Mouse (Mus musculus): ENCODE measurements at regions not wholly inside any gene's neighbourhood (a gene's known extent, or its start where the extent isn't known, plus 50 kb on each side); places are given as distances from the start of the nearest gene placed in this dataset.
"Not testable (repeated sequence)": the region's sequence is repeated elsewhere in the genome, so short reads cannot be mapped to it uniquely, and the experiment has no call there.

GRCm38 (mm10) chr7:39596403-39596802, 78.8 kb downstream of the Zfp619 start:
- H3K9ac ChIP-seq: no peak overlapping the region
- H3K4me1 ChIP-seq: no peaks in the 10 kb centered on the region
- H3K4me3 ChIP-seq: no peak overlapping the region
- no peaks in the 10 kb centered on the region for H3K9me3 ChIP-seq
- no peaks in the 10 kb centered on the region for H3K36me3 ChIP-seq
- no peaks in the 10 kb centered on the region for H3K27me3 ChIP-seq
- no peak overlapping the region for H3K4me2 ChIP-seq
- H3K27ac ChIP-seq: no peak overlapping the region
- ATAC-seq (ENCODE audit: insufficient number of reproducible peaks, insufficient read depth, low FRiP score, low TSS enrichment, low read depth): no peak

GRCm38 (mm10) chr7:39613767-39614166, 96.2 kb downstream of the Zfp619 start:
- no peak for ATAC-seq (ENCODE audit: insufficient number of reproducible peaks, insufficient read depth, low FRiP score, low TSS enrichment, low read depth)

GRCm38 (mm10) chr7:39615092-39615491, 97.5 kb downstream of the Zfp619 start:
- Histone ChIP-seq H3K9me3 (no peaks in the 10 kb centered on the region), H3K4me1 (no peaks in the 10 kb centered on the region), H3K4me2 (no peak overlapping the region), H3K27ac (no peak overlapping the region), H3K4me3 (no peak overlapping the region), H3K9ac (no peak overlapping the region), H3K27me3 (no peaks in the 10 kb centered on the region), H3K36me3 (no peaks in the 10 kb centered on the region)
- no peak for ATAC-seq (ENCODE audit: insufficient number of reproducible peaks, insufficient read depth, low FRiP score, low TSS enrichment, low read depth)
- WGBS: 79% methylated on average over 2 of the region's 2 CpGs

More at GRCm38 (mm10) chr7:39613767-39614166, 96.2 kb downstream of the Zfp619 start:
- Histone ChIP-seq H3K4me1 (no peaks in the 10 kb centered on the region), H3K4me3 (no peak overlapping the region), H3K4me2 (no peak overlapping the region), H3K27me3 (no peaks in the 10 kb centered on the region), H3K27ac (no peak overlapping the region), H3K9me3 (no peaks in the 10 kb centered on the region), H3K9ac (no peak overlapping the region), H3K36me3 (no peaks in the 10 kb centered on the region)
- 80% methylated on average over 4 of the region's 4 CpGs for WGBS

GRCm38 (mm10) chr7:39621796-39622195, 104.2 kb downstream of the Zfp619 start:
- ATAC-seq (ENCODE audit: insufficient number of reproducible peaks, insufficient read depth, low FRiP score, low TSS enrichment, low read depth): no peak
- no peak overlapping the region for H3K9ac ChIP-seq
- H3K27ac ChIP-seq: no peak overlapping the region
- H3K4me3 ChIP-seq: no peak overlapping the region
- H3K4me2 ChIP-seq: no peak overlapping the region
- no peaks in the 10 kb centered on the region for H3K4me1 ChIP-seq
- H3K36me3 ChIP-seq: no peaks in the 10 kb centered on the region
- no peaks in the 10 kb centered on the region for H3K9me3 ChIP-seq
- H3K27me3 ChIP-seq: no peaks in the 10 kb centered on the region
- 78% methylated on average over 2 of the region's 2 CpGs for WGBS

GRCm38 (mm10) chr7:39632836-39633235, 115.3 kb downstream of the Zfp619 start:
- no peaks in the 10 kb centered on the region for H3K27me3 ChIP-seq
- H3K9ac ChIP-seq: no peak overlapping the region
- H3K27ac ChIP-seq: no peak overlapping the region
- no peaks in the 10 kb centered on the region for H3K36me3 ChIP-seq
- no peak overlapping the region for H3K4me3 ChIP-seq
- no peak for ATAC-seq (ENCODE audit: insufficient number of reproducible peaks, insufficient read depth, low FRiP score, low TSS enrichment, low read depth)
- 33% methylated on average over 3 of the region's 3 CpGs for WGBS
- no peaks in the 10 kb centered on the region for H3K4me1 ChIP-seq
- no peak overlapping the region for H3K4me2 ChIP-seq
- H3K9me3 ChIP-seq: no peaks in the 10 kb centered on the region

GRCm38 (mm10) chr7:39642333-39642732, 124.8 kb downstream of the Zfp619 start:
- no peak overlapping the region for H3K4me3 ChIP-seq
- no peak overlapping the region for H3K4me2 ChIP-seq
- H3K27ac ChIP-seq: no peak overlapping the region
- ATAC-seq (ENCODE audit: insufficient number of reproducible peaks, insufficient read depth, low FRiP score, low TSS enrichment, low read depth): no peak
- no peak overlapping the region for H3K9ac ChIP-seq
- H3K27me3 ChIP-seq: no peaks in the 10 kb centered on the region
- no peaks in the 10 kb centered on the region for H3K36me3 ChIP-seq
- 76% methylated on average over 4 of the region's 4 CpGs for whole genome bisulfite sequencing
- H3K4me1 ChIP-seq: no peaks in the 10 kb centered on the region
- no peaks in the 10 kb centered on the region for H3K9me3 ChIP-seq

GRCm38 (mm10) chr7:39643323-39643722, 125.8 kb downstream of the Zfp619 start:
- Histone ChIP-seq H3K9ac (no peak overlapping the region), H3K36me3 (no peaks in the 10 kb centered on the region), H3K27me3 (no peaks in the 10 kb centered on the region), H3K9me3 (no peaks in the 10 kb centered on the region), H3K4me1 (no peaks in the 10 kb centered on the region), H3K27ac (no peak overlapping the region), H3K4me2 (no peak overlapping the region), H3K4me3 (no peak overlapping the region)
- no peak for ATAC-seq (ENCODE audit: insufficient number of reproducible peaks, insufficient read depth, low FRiP score, low TSS enrichment, low read depth)
- 30% methylated on average over 1 of the region's 1 CpGs for WGBS

- 72% methylated on average over 6 of the region's 6 CpGs for WGBS
- no peaks in the 10 kb centered on the region for H3K27me3 ChIP-seq
- H3K4me3 ChIP-seq: no peak overlapping the region
- H3K9ac ChIP-seq: no peak overlapping the region
- H3K9me3 ChIP-seq: no peaks in the 10 kb centered on the region
- no peak overlapping the region for H3K27ac ChIP-seq
- H3K4me1 ChIP-seq: no peaks in the 10 kb centered on the region
- ATAC-seq (ENCODE audit: insufficient number of reproducible peaks, insufficient read depth, low FRiP score, low TSS enrichment, low read depth): no peak
- no peaks in the 10 kb centered on the region for H3K36me3 ChIP-seq
- H3K4me2 ChIP-seq: no peak overlapping the region
These were observed 133.0 kb downstream of the Zfp619 start for GRCm38 (mm10) chr7:39650483-39651102.

GRCm38 (mm10) chr7:39654563-39655286, 137.2 kb downstream of the Zfp619 start:
- Histone ChIP-seq H3K4me3 (no peak overlapping the region), H3K36me3 (no peaks in the 10 kb centered on the region), H3K9ac (no peak overlapping the region), H3K27me3 (no peaks in the 10 kb centered on the region), H3K4me2 (peak overlapping the region; percentile 45), H3K9me3 (no peaks in the 10 kb centered on the region), H3K4me1 (peaks cover 9% of the 10 kb centered on the region; the same call in 1 of the 2 replicates), H3K27ac (no peak overlapping the region)
- 19% methylated on average over 4 of the region's 4 CpGs for WGBS
- peak; percentile 53 for ATAC-seq (ENCODE audit: insufficient number of reproducible peaks, insufficient read depth, low FRiP score, low TSS enrichment, low read depth)

- Histone ChIP-seq H3K4me2 (peak overlapping the region; percentile 61), H3K9ac (peak overlapping the region; percentile 72), H3K4me3 (peak overlapping the region; percentile 51), H3K27ac (peak overlapping the region; percentile 74), H3K4me1 (peaks cover 10% of the 10 kb centered on the region; the same call in 1 of the 2 replicates)
- WGBS: 19% methylated on average over 23 of the region's 23 CpGs
- H3K27me3 ChIP-seq, H3K36me3 ChIP-seq, H3K9me3 ChIP-seq: not testable (repeated sequence)
- peak; percentile 46; the same call in 1 of the 2 replicates for ATAC-seq (ENCODE audit: insufficient number of reproducible peaks, insufficient read depth, low FRiP score, low TSS enrichment, low read depth)
These were observed 137.7 kb downstream of the Zfp619 start for GRCm38 (mm10) chr7:39655287-39655652.

- H3K36me3 ChIP-seq: no peaks in the 10 kb centered on the region
- WGBS: 31% methylated on average over 13 of the region's 13 CpGs
- no peaks in the 10 kb centered on the region for H3K27me3 ChIP-seq
- peaks cover 10% of the 10 kb centered on the region; the same call in 1 of the 2 replicates for H3K4me1 ChIP-seq
- H3K4me3 ChIP-seq: peak overlapping the region; percentile 51
- H3K27ac ChIP-seq: peak overlapping the region; percentile 74
- H3K9me3 ChIP-seq: no peaks in the 10 kb centered on the region
- H3K4me2 ChIP-seq: peak overlapping the region; percentile 61
- H3K9ac ChIP-seq: peak overlapping the region; percentile 72
- no peak for ATAC-seq (ENCODE audit: insufficient number of reproducible peaks, insufficient read depth, low FRiP score, low TSS enrichment, low read depth)
These were observed 138.3 kb downstream of the Zfp619 start for GRCm38 (mm10) chr7:39655709-39656397.

- Histone ChIP-seq H3K27me3 (no peaks in the 10 kb centered on the region), H3K4me1 (peaks cover 10% of the 10 kb centered on the region; the same call in 1 of the 2 replicates), H3K4me3 (no peak overlapping the region), H3K4me2 (no peak overlapping the region), H3K27ac (no peak overlapping the region), H3K9ac (no peak overlapping the region), H3K36me3 (no peaks in the 10 kb centered on the region), H3K9me3 (peaks cover 5% of the 10 kb centered on the region; the same call in 1 of the 2 replicates)
- WGBS: 38% methylated on average over 5 of the region's 5 CpGs
- ATAC-seq (ENCODE audit: insufficient number of reproducible peaks, insufficient read depth, low FRiP score, low TSS enrichment, low read depth): no peak
These were observed 142.0 kb downstream of the Zfp619 start for GRCm38 (mm10) chr7:39659597-39659996.

All from embryonic facial prominence, embryonic 13.5 days (tissue).